Mouse (Mus musculus) heart, embryonic 15.5 days (tissue): ENCODE results near the gene Rabl6. TPM values are rescaled to one million over a fixed set of nuclear protein-coding genes. Genes with fewer than 3 reads are reported as not detected.

Source experiments
- ATAC-seq: fragments of 200-750 bp; cut with Nextera tagmentation; replicated peaks from 2 replicates; pipeline ENCODE4 v1.8.0; 2017; ENCODE audit warnings: low read depth, moderate TSS enrichment; ENCODE audit not compliant: insufficient number of reproducible peaks, insufficient read depth, low FRiP score
- H3K27ac ChIP-seq: fragments of 300-500 bp; sonication (generic); 2 replicates; pipeline ENCODE4 v1.5.1; 2015; ENCODE audit warnings: mild to moderate bottlenecking, inconsistent platforms
- H3K27me3 ChIP-seq: fragments of 300-500 bp; sonication (generic); 2 replicates; pipeline ENCODE4 v1.6.1; 2015; ENCODE audit warnings: inconsistent platforms
- H3K36me3 ChIP-seq: fragments of 300-500 bp; sonication (generic); 2 replicates; pipeline ENCODE4 v1.6.1; 2015; ENCODE audit warnings: mild to moderate bottlenecking, inconsistent platforms
- H3K4me1 ChIP-seq: fragments of 300-500 bp; sonication (generic); replicated peaks from 2 replicates; pipeline ENCODE4 v1.6.1; 2015; ENCODE audit warnings: inconsistent platforms
- H3K4me2 ChIP-seq: fragments of 300-500 bp; sonication (generic); 2 replicates; pipeline ENCODE4 v1.6.1; 2015; ENCODE audit warnings: inconsistent platforms, mild to moderate bottlenecking, moderate library complexity
- H3K4me3 ChIP-seq: fragments of 300-500 bp; sonication (generic); 2 replicates; pipeline ENCODE4 v1.5.1; 2015; ENCODE audit warnings: mild to moderate bottlenecking, inconsistent platforms
- H3K9ac ChIP-seq: fragments of 300-500 bp; sonication (generic); 2 replicates; pipeline ENCODE4 v1.6.1; 2015; ENCODE audit warnings: mild to moderate bottlenecking, inconsistent platforms
- H3K9me3 ChIP-seq: fragments of 300-500 bp; sonication (generic); replicated peaks from 2 replicates; pipeline ENCODE4 v1.6.1; 2016; ENCODE audit warnings: inconsistent platforms
- WGBS: fragments of 180-500 bp; shearing (Covaris S2); methylation state at CpG from one replicate; pipeline ENCODE4 v1.1.7; 2015; ENCODE audit warnings: mixed read lengths; 5-methylcytosine and 5-hydroxymethylcytosine counted together
- polyA plus RNA-seq: library from polyadenylated mRNA; unstranded; fragments of >200 nt; fragmentation: Nextera tagmentation; extraction: Ambion mirVana; gene quantifications from 2 replicates; pipeline ENCODE4 v1.2.1, GENCODE M21; 2015

Gene Rabl6
- polyA plus RNA-seq, 1 experiment from 2014 or later: 41.0 TPM

DNA sequence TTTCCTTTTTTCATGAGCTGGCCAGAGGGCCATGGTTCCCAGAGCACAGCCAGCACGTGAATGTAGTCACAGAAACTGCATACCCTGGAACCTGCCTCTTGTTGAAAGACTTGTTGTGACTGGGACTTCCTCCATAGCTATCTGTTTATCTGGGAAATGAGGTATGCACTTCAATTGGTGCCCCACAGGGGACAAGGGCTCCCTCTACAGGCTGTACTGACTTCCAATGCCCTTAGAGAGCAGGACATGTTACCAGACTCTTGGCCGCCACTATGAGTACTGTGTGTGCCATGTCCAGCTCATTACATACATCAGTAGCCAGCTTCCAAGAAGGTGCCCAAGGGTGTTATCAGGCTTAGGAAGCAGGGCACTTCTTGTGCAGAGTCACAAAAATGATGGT, 16.5 kb downstream of the Rabl6 start:
- WGBS: 85% methylated on average over 2 of the region's 2 CpGs
- H3K4me2 ChIP-seq: no peak overlapping the region
- no peak overlapping the region for H3K9ac ChIP-seq
- peaks cover 63% of the 10 kb centered on the region for H3K36me3 ChIP-seq
- no peak overlapping the region for H3K27ac ChIP-seq
- no peak overlapping the region for H3K4me3 ChIP-seq
- no peaks in the 10 kb centered on the region for H3K9me3 ChIP-seq
- no peaks in the 10 kb centered on the region for H3K27me3 ChIP-seq
- peaks cover 12% of the 10 kb centered on the region for H3K4me1 ChIP-seq
- ATAC-seq: no peak

- peaks cover 55% of the 10 kb centered on the region for H3K36me3 ChIP-seq
- H3K4me1 ChIP-seq: peaks cover 16% of the 10 kb centered on the region
- peak; percentile 49; the same call in 1 of the 2 replicates for ATAC-seq
Observed at GRCm38 (mm10) chr2:25588227-25588907, 20.0 kb downstream of the Rabl6 start.

GRCm38 (mm10) chr2:25587290-25587689, 21.0 kb downstream of the Rabl6 start:
- H3K9me3 ChIP-seq: no peaks in the 10 kb centered on the region
- 85% methylated on average over 8 of the region's 8 CpGs for WGBS
- peaks cover 21% of the 10 kb centered on the region for H3K4me1 ChIP-seq
- peaks cover 44% of the 10 kb centered on the region for H3K36me3 ChIP-seq
- H3K4me3 ChIP-seq: no peak overlapping the region
- H3K27ac ChIP-seq: no peak overlapping the region
- no peaks in the 10 kb centered on the region for H3K27me3 ChIP-seq
- no peak for ATAC-seq
- no peak overlapping the region for H3K9ac ChIP-seq
- no peak overlapping the region for H3K4me2 ChIP-seq

More at GRCm38 (mm10) chr2:25588227-25588907, 20.0 kb downstream of the Rabl6 start:
- no peak overlapping the region for H3K4me3 ChIP-seq
- H3K27ac ChIP-seq: peak overlapping the region; percentile 25; the same call in 1 of the 2 replicates
- no peak overlapping the region for H3K9ac ChIP-seq
- no peaks in the 10 kb centered on the region for H3K27me3 ChIP-seq
- 85% methylated on average over 8 of the region's 8 CpGs for WGBS
- H3K4me2 ChIP-seq: no peak overlapping the region
- H3K9me3 ChIP-seq: no peaks in the 10 kb centered on the region

DNA sequence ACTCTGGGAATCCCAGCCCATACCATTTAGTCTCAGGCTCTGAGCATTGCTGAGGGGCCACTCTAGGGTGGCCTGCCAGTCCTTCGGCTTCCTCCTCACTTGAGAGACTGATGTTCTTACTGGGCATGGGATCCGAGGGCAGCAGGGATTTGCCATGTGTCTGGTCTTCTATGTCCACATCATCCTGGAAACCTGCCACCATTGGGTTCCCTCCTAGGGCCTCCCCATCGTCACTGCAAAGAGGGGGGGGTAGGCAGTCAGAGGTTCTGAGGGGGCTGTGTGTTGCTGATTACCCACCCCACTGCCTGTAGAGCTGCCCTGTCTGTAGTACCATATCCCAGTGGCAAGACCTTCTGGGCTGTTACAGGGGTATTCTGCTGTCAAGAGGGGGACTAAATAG, 22.7 kb downstream of the Rabl6 start:
- Histone ChIP-seq H3K9ac (no peak overlapping the region), H3K4me2 (no peak overlapping the region), H3K27ac (no peak overlapping the region), H3K4me1 (peaks cover 35% of the 10 kb centered on the region), H3K27me3 (peaks cover 8% of the 10 kb centered on the region), H3K9me3 (no peaks in the 10 kb centered on the region), H3K4me3 (no peak overlapping the region), H3K36me3 (peaks cover 29% of the 10 kb centered on the region)
- 77% methylated on average over 3 of the region's 3 CpGs for WGBS
- ATAC-seq: no peak

- no peak for ATAC-seq
- Histone ChIP-seq H3K9ac (no peak overlapping the region), H3K4me1 (peaks cover 42% of the 10 kb centered on the region), H3K4me2 (no peak overlapping the region), H3K4me3 (no peak overlapping the region), H3K27ac (no peak overlapping the region), H3K27me3 (peaks cover 16% of the 10 kb centered on the region), H3K9me3 (no peaks in the 10 kb centered on the region), H3K36me3 (peaks cover 25% of the 10 kb centered on the region)
- 83% methylated on average over 4 of the region's 4 CpGs for WGBS
Observed at GRCm38 (mm10) chr2:25584856-25585255, 23.5 kb downstream of the Rabl6 start.

- ATAC-seq: no peak
- H3K4me3 ChIP-seq: no peak overlapping the region
- peaks cover 49% of the 10 kb centered on the region for H3K4me1 ChIP-seq
- no peak overlapping the region for H3K9ac ChIP-seq
- H3K36me3 ChIP-seq: peaks cover 21% of the 10 kb centered on the region
- 84% methylated on average over 3 of the region's 3 CpGs for WGBS
- no peak overlapping the region for H3K27ac ChIP-seq
- H3K9me3 ChIP-seq: no peaks in the 10 kb centered on the region
- H3K4me2 ChIP-seq: no peak overlapping the region
- peaks cover 23% of the 10 kb centered on the region for H3K27me3 ChIP-seq
Observed at GRCm38 (mm10) chr2:25584152-25584551, 24.2 kb downstream of the Rabl6 start.

DNA sequence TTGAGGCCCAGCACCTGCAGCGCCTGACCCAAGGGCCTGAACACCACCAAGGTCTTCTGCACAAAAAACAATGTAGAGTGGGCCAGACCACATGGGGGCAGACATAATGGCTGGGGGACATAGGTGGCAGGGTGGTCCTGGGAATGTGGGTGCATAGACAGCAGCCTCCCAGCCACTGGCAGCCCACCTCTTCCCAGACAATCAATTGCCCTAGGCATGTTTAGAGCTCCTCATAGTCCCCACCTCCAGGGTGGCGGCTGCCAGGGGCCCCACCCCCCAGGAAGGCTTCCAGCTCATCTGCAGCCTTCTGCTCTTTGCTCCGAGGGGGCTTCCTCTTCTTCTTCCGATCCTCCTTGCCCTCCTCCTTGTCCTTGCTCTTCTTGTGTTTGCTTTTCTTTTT, 24.8 kb downstream of the Rabl6 start:
- Histone ChIP-seq H3K4me2 (no peak overlapping the region), H3K27ac (no peak overlapping the region), H3K27me3 (peaks cover 29% of the 10 kb centered on the region), H3K4me1 (peaks cover 55% of the 10 kb centered on the region), H3K9me3 (no peaks in the 10 kb centered on the region), H3K9ac (no peak overlapping the region), H3K36me3 (peaks cover 21% of the 10 kb centered on the region), H3K4me3 (no peak overlapping the region)
- no peak for ATAC-seq
- 71% methylated on average over 4 of the region's 4 CpGs for WGBS

GRCm38 (mm10) chr2:25583120-25583481, 25.2 kb downstream of the Rabl6 start:
- Histone ChIP-seq H3K36me3 (peaks cover 21% of the 10 kb centered on the region), H3K4me3 (no peak overlapping the region), H3K27me3 (peaks cover 33% of the 10 kb centered on the region), H3K9ac (no peak overlapping the region), H3K4me1 (peaks cover 57% of the 10 kb centered on the region), H3K9me3 (no peaks in the 10 kb centered on the region), H3K4me2 (no peak overlapping the region), H3K27ac (no peak overlapping the region)
- 82% methylated on average over 6 of the region's 6 CpGs for WGBS
- ATAC-seq: no peak

DNA sequence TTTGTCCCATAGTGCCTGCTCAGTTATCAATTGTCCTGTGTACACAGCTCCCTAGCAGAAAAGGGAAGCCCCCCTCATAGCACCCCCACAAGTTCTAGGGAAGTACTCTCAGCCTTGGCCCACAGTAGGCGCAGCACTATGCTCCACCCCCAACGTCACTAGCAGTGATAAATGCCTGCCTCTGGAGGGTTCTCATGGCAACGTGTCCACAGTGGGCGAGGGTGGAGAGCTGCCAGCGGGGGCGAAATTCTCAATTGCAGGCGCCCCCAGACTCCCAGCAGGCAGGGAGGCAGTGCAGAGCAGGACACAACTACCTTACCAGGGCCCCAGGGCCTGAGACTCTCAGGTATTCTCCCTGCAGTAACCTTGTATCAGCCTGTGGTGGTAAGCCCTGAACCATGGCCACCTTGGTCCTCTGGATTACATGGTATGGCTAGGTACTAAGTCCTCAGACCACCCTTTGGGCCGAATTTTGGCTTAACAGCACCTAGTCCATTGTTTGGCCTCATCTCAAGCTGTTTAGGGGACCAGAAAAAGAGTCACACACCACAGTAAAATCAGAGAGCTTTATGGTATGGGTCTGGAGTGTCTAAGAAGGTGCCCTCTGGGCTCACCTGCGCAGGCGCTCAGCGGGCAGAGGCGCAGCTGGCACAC, 25.7 kb downstream of the Rabl6 start:
- no peak overlapping the region for H3K4me2 ChIP-seq
- no peak overlapping the region for H3K9ac ChIP-seq
- H3K4me1 ChIP-seq: peaks cover 60% of the 10 kb centered on the region
- H3K36me3 ChIP-seq: peaks cover 21% of the 10 kb centered on the region
- 47% methylated on average over 12 of the region's 12 CpGs for WGBS
- H3K27me3 ChIP-seq: peaks cover 38% of the 10 kb centered on the region
- no peaks in the 10 kb centered on the region for H3K9me3 ChIP-seq
- H3K27ac ChIP-seq: no peak overlapping the region
- ATAC-seq: no peak
- H3K4me3 ChIP-seq: no peak overlapping the region

- WGBS: 26% methylated on average over 6 of the region's 6 CpGs
- no peak overlapping the region for H3K4me3 ChIP-seq
- ATAC-seq: no peak
- H3K27ac ChIP-seq: no peak overlapping the region
- H3K9me3 ChIP-seq: no peaks in the 10 kb centered on the region
- peaks cover 21% of the 10 kb centered on the region for H3K36me3 ChIP-seq
- peaks cover 60% of the 10 kb centered on the region for H3K4me1 ChIP-seq
- no peak overlapping the region for H3K9ac ChIP-seq
- H3K4me2 ChIP-seq: peak overlapping the region; percentile 76
- peaks cover 45% of the 10 kb centered on the region for H3K27me3 ChIP-seq
Observed at GRCm38 (mm10) chr2:25581901-25582301, 26.4 kb downstream of the Rabl6 start.

GRCm38 (mm10) chr2:25581294-25581864, 26.9 kb downstream of the Rabl6 start, which contains the start of gene Ajm1:
Gene Ajm1, minus strand, starts transcription at chr2:25581757.
- H3K36me3 ChIP-seq: peaks cover 17% of the 10 kb centered on the region
- WGBS: 5% methylated on average over 19 of the region's 19 CpGs
- peaks cover 56% of the 10 kb centered on the region for H3K4me1 ChIP-seq
- H3K9me3 ChIP-seq: no peaks in the 10 kb centered on the region
- ATAC-seq: peak; percentile 70
- H3K9ac ChIP-seq: 0 out of 2 replicates have a peak within 1 kb of the TSS, but pooled peaks have one; percentile 34
- H3K27ac ChIP-seq: no peak within 1 kb of the TSS
- peaks cover 50% of the 10 kb centered on the region for H3K27me3 ChIP-seq
- peak within 1 kb of the TSS; percentile 46 for H3K4me3 ChIP-seq
- H3K4me2 ChIP-seq: peak within 1 kb of the TSS; percentile 76
